Mouse (Mus musculus) limb, embryonic 13.5 days (tissue): Measurements from ENCODE around the gene Olfr555. TPM values are rescaled to one million over a fixed set of nuclear protein-coding genes. Genes with fewer than 3 reads are reported as not detected.

ENCODE experiments used
- ATAC-seq: fragments of 200-750 bp; cut with Nextera tagmentation; 2 replicates; pipeline ENCODE4 v1.8.0; 2017; ENCODE audit warnings: low read depth, moderate number of reproducible peaks, moderate TSS enrichment; ENCODE audit not compliant: low FRiP score
- H3K27ac ChIP-seq: fragments of 300-500 bp; sonication (generic); 2 replicates; pipeline ENCODE4 v1.5.1; 2015; ENCODE audit warnings: inconsistent platforms, mild to moderate bottlenecking, moderate library complexity
- H3K27me3 ChIP-seq: fragments of 300-500 bp; sonication (generic); 2 replicates; pipeline ENCODE4 v1.6.1; 2015; ENCODE audit warnings: mild to moderate bottlenecking, inconsistent platforms
- H3K36me3 ChIP-seq: fragments of 300-500 bp; sonication (generic); 2 replicates; pipeline ENCODE4 v1.6.1; 2015; ENCODE audit warnings: inconsistent platforms, mild to moderate bottlenecking, moderate library complexity
- H3K4me1 ChIP-seq: fragments of 300-500 bp; sonication (generic); 2 replicates; pipeline ENCODE4 v1.6.1; 2015; ENCODE audit warnings: inconsistent platforms
- H3K4me2 ChIP-seq: fragments of 300-500 bp; sonication (generic); replicated peaks from 2 replicates; pipeline ENCODE4 v1.6.1; 2015; ENCODE audit warnings: inconsistent platforms, mild to moderate bottlenecking, moderate library complexity
- H3K4me3 ChIP-seq: fragments of 300-500 bp; sonication (generic); 2 replicates; pipeline ENCODE4 v1.5.1; 2015; ENCODE audit warnings: moderate library complexity, mild to moderate bottlenecking, inconsistent platforms
- H3K9ac ChIP-seq: fragments of 300-500 bp; sonication (generic); 2 replicates; pipeline ENCODE4 v1.6.1; 2015; ENCODE audit warnings: mild to moderate bottlenecking, inconsistent platforms
- H3K9me3 ChIP-seq: fragments of 300-500 bp; sonication (generic); 2 replicates; pipeline ENCODE4 v1.6.1; 2016; ENCODE audit warnings: inconsistent platforms
- WGBS: fragments of 180-500 bp; shearing (Covaris S2); methylation state at CpG from one replicate; pipeline ENCODE4 v1.1.7; 2015; 5-methylcytosine and 5-hydroxymethylcytosine counted together
- polyA plus RNA-seq: library from polyadenylated mRNA; unstranded; fragments of >200 nt; fragmentation: Nextera tagmentation; extraction: Ambion mirVana; gene quantifications from 2 replicates; pipeline ENCODE4 v1.2.1, GENCODE M21; 2015

Gene Olfr555
- polyA plus RNA-seq, 1 experiment from 2014 or later = not detected

DNA sequence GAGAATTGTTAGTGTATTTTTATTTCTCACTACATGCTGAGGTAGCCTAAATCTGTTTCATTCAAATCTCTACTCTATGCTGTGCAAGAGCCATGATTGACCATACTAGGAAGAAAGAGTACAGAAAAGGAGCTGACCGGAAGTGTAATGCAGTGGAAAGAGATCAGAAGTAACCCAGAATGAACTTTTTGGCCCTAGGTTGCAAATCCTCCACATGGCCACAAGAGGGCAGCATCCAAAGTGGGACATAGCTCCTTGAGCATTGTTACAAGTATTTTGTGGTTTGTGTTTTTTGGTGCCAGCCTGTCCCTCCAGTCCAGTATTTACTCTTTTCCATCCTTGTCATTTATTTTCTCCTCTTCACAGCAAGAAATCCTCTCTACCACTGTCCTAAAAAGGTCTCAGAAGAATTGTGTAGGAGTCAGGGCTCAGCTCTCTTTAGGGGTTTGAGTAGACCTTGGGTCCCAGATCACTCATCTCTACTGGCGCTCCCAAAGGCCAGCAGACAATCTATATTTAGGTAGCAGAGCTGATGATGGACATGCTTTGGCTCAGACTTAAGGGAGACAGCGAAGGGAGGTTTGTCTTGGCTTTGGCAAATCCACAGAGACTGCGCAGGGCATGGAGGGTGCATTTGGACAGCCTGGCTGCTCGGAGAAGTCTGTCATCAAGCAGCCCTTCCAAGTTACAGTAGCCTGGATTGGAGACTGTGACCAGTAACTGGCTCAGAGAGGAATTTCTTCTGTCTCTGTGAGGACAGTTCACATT lies 36.9 kb downstream of the Olfr555 start, which contains the start of gene Olfr557:
TSS of gene Olfr557 (plus strand) at position 553 of the 768 bp plus-strand sequence.
- Histone ChIP-seq H3K9me3 (no peaks in the 10 kb centered on the region), H3K27ac (no peak within 1 kb of the TSS), H3K27me3 (no peaks in the 10 kb centered on the region), H3K4me1 (no peaks in the 10 kb centered on the region), H3K4me2 (no peak within 1 kb of the TSS), H3K36me3 (no peaks in the 10 kb centered on the region), H3K4me3 (no peak within 1 kb of the TSS), H3K9ac (no peak within 1 kb of the TSS)
- 80% methylated on average over 5 of the region's 5 CpGs for WGBS
- no peak for ATAC-seq

DNA sequence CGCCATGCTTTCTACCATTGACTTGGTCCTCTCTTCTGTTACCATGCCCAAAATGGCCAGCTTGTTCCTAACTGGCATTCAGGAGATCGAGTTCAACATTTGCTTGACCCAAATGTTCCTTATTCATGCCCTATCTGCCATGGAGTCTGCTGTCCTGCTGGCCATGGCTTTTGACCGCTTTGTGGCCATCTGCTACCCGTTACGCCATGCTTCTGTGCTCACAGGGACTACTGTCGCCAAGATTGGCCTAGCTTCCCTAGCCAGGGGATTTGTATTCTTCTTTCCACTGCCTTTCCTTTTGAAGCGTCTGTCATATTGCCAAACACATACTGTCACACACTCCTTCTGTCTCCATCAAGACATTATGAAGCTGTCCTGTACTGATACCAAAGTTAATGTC lies 39.8 kb downstream of the Olfr555 start:
- no peaks in the 10 kb centered on the region for H3K27me3 ChIP-seq
- 86% methylated on average over 7 of the region's 7 CpGs for WGBS
- H3K4me1 ChIP-seq = no peaks in the 10 kb centered on the region
- H3K9ac ChIP-seq = no peak overlapping the region
- no peak overlapping the region for H3K4me2 ChIP-seq
- no peaks in the 10 kb centered on the region for H3K9me3 ChIP-seq
- H3K36me3 ChIP-seq = no peaks in the 10 kb centered on the region
- no peak for ATAC-seq
- no peak overlapping the region for H3K27ac ChIP-seq
- no peak overlapping the region for H3K4me3 ChIP-seq

DNA sequence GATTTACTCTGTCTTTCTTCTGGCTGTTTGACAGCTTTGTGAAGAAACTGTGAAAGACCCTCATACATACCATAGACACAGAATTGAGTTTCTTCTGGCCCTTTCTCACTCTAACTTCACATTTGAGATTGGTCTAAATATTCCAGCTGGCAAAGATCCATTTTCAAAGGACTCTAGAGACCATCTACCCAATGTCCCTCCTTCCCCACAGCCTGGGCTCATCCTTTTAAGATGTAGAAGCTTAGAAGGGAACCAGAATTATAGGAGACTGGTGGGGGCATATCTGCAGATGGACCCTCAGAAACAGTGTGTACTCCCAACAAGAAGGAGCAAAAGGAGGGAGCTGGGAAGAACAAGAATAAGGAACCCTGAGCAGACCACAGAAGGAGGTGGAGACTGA lies 43.3 kb downstream of the Olfr555 start, which contains the start of gene Olfr558:
TSS of gene Olfr558 (plus strand) at position 301 of the 400 bp plus-strand sequence.
- no peak within 1 kb of the TSS for H3K27ac ChIP-seq
- no peak within 1 kb of the TSS for H3K4me2 ChIP-seq
- no peak for ATAC-seq
- no peaks in the 10 kb centered on the region for H3K9me3 ChIP-seq
- H3K27me3 ChIP-seq = no peaks in the 10 kb centered on the region
- H3K9ac ChIP-seq = no peak within 1 kb of the TSS
- H3K4me1 ChIP-seq = no peaks in the 10 kb centered on the region
- H3K36me3 ChIP-seq = no peaks in the 10 kb centered on the region
- H3K4me3 ChIP-seq = no peak within 1 kb of the TSS

Other genes with a start within 250 kb of the Olfr555 start
- gene Rrm1, start 217.1 kb upstream of the Olfr555 start, polyA plus RNA-seq = 151 and 154 TPM in 2 replicates
- gene Olfr543, start 177.1 kb upstream of the Olfr555 start, polyA plus RNA-seq = 0.45 TPM in 1 of 2 replicates, not detected in the other
- 0.11 and 0.13 TPM in 2 replicates for gene Olfr544, start 170.5 kb upstream of the Olfr555 start, polyA plus RNA-seq
- gene Olfr545, start 159.2 kb upstream of the Olfr555 start, polyA plus RNA-seq = not detected in 2 replicates
- gene Olfr547, start 124.1 kb upstream of the Olfr555 start, polyA plus RNA-seq = not detected in 2 replicates
- not detected in 2 replicates for gene Olfr548-ps1, start 117.9 kb upstream of the Olfr555 start, polyA plus RNA-seq
- gene Olfr549, start 109.0 kb upstream of the Olfr555 start, polyA plus RNA-seq = not detected in 2 replicates
- gene Trim21, start 93.3 kb upstream of the Olfr555 start, polyA plus RNA-seq = 0.23 and 0.52 TPM in 2 replicates
- gene Olfr550, start 87.4 kb upstream of the Olfr555 start, polyA plus RNA-seq = not detected in 2 replicates
- gene Olfr551, start 66.9 kb upstream of the Olfr555 start, polyA plus RNA-seq = not detected in 2 replicates
- not detected in 2 replicates for gene Olfr552, start 61.1 kb upstream of the Olfr555 start, polyA plus RNA-seq
- not detected in 2 replicates for gene Olfr553, start 40.6 kb upstream of the Olfr555 start, polyA plus RNA-seq
- not detected in 2 replicates for gene Olfr554, start 20.4 kb upstream of the Olfr555 start, polyA plus RNA-seq
- gene Olfr556, start 6.1 kb downstream of the Olfr555 start, polyA plus RNA-seq = not detected in 2 replicates
- 17.0 and 19.9 TPM in 2 replicates for gene Trim68, start 28.5 kb downstream of the Olfr555 start, polyA plus RNA-seq
- gene Olfr557, start 37.1 kb downstream of the Olfr555 start, polyA plus RNA-seq = not detected in 2 replicates
- 0.10 and 0.17 TPM in 2 replicates for gene Olfr558, start 43.4 kb downstream of the Olfr555 start, polyA plus RNA-seq
- not detected in 2 replicates for gene Olfr33, start 60.2 kb downstream of the Olfr555 start, polyA plus RNA-seq
- not detected in 2 replicates for gene Olfr559, start 68.7 kb downstream of the Olfr555 start, polyA plus RNA-seq
- not detected in 2 replicates for gene Olfr560, start 100.5 kb downstream of the Olfr555 start, polyA plus RNA-seq
- not detected in 2 replicates for gene Olfr78, start 100.6 kb downstream of the Olfr555 start, polyA plus RNA-seq
- gene Olfr561, start 112.4 kb downstream of the Olfr555 start, polyA plus RNA-seq = not detected in 2 replicates
- not detected in 2 replicates for gene Olfr564, start 144.7 kb downstream of the Olfr555 start, polyA plus RNA-seq
- not detected in 2 replicates for gene Olfr566, start 199.9 kb downstream of the Olfr555 start, polyA plus RNA-seq
- not detected in 2 replicates for gene Olfr568, start 218.3 kb downstream of the Olfr555 start, polyA plus RNA-seq
- not detected in 2 replicates for gene Olfr569, start 232.1 kb downstream of the Olfr555 start, polyA plus RNA-seq
- not detected in 2 replicates for gene Olfr570, start 235.8 kb downstream of the Olfr555 start, polyA plus RNA-seq